Mouse (Mus musculus) limb, embryonic 14.5 days (tissue): ENCODE data around the gene Maats1. TPM values are rescaled to one million over a fixed set of nuclear protein-coding genes. Genes with fewer than 3 reads are reported as not detected.
A peak's percentile ranks its signal among the peaks of the same experiment; 100 is the strongest.

Experiments used
- ATAC-seq: fragments of 200-750 bp; cut with Nextera tagmentation; 2 replicates; pipeline ENCODE4 v1.8.0; 2017; ENCODE audit warnings: low read depth, moderate number of reproducible peaks, moderate TSS enrichment; ENCODE audit not compliant: low FRiP score
- DNase-seq: peaks from one replicate; pipeline ENCODE4 v3.0.0-alpha.2; 2015; ENCODE audit warnings: low spot score
- H3K27ac ChIP-seq: fragments of 300-500 bp; sonication (generic); replicated peaks from 2 replicates; pipeline ENCODE4 v1.5.1; 2014; ENCODE audit warnings: low read depth, mild to moderate bottlenecking, low read length, moderate library complexity, mixed read lengths
- H3K27me3 ChIP-seq: fragments of 300-500 bp; sonication (generic); 2 replicates; pipeline ENCODE4 v1.6.1; 2014; ENCODE audit warnings: low read length, mixed read lengths; ENCODE audit not compliant: control insufficient read depth, insufficient read depth
- H3K36me3 ChIP-seq: fragments of 300-500 bp; sonication (generic); 2 replicates; pipeline ENCODE4 v1.6.1; 2014; ENCODE audit warnings: mild to moderate bottlenecking, low read length, moderate library complexity, mixed read lengths; ENCODE audit not compliant: control insufficient read depth, insufficient read depth
- H3K4me1 ChIP-seq: fragments of 300-500 bp; sonication (generic); 2 replicates; pipeline ENCODE4 v1.6.1; 2014; ENCODE audit warnings: antibody characterized with exemption, low read length, mixed read lengths; ENCODE audit not compliant: control insufficient read depth, insufficient read depth
- H3K4me2 ChIP-seq: fragments of 300-500 bp; sonication (generic); replicated peaks from 2 replicates; pipeline ENCODE4 v1.6.1; 2014; ENCODE audit warnings: low read depth, mild to moderate bottlenecking, low read length, moderate library complexity; ENCODE audit not compliant: severe bottlenecking
- H3K4me3 ChIP-seq: fragments of 300-500 bp; sonication (generic); replicated peaks from 2 replicates; pipeline ENCODE4 v1.5.1; 2014; ENCODE audit warnings: low read length
- H3K9ac ChIP-seq: fragments of 300-500 bp; sonication (generic); 2 replicates; pipeline ENCODE4 v1.6.1; 2014; ENCODE audit warnings: mild to moderate bottlenecking, low read depth, low read length, moderate library complexity; ENCODE audit not compliant: severe bottlenecking
- H3K9me3 ChIP-seq: fragments of 300-500 bp; sonication (generic); 2 replicates; pipeline ENCODE4 v1.6.1; 2016; ENCODE audit warnings: low read length; ENCODE audit not compliant: control insufficient read depth
- POLR2A ChIP-seq: fragments of 200-500 bp; IDR thresholded peaks from 2 replicates; pipeline ENCODE4 v1.8.0; 2012; ENCODE audit warnings: inconsistent platforms, mild to moderate bottlenecking, moderate library complexity, borderline replicate concordance; ENCODE audit not compliant: insufficient read depth, insufficient read length; ENCODE audit errors: extremely low read depth
- WGBS: fragments of 180-500 bp; shearing (Covaris S2); extraction: QIAGEN DNeasy Blood & Tissue Kit; methylation state at CpG from one replicate; pipeline ENCODE4 v1.1.7; 2014; 5-methylcytosine and 5-hydroxymethylcytosine counted together
- polyA plus RNA-seq, 2 experiments: library from polyadenylated mRNA; depleted of rRNA in 1 of 2; stranded (reverse) in 1 of 2; unstranded in 1 of 2; fragments of >200 nt; fragmentation: Nextera tagmentation in 1 of 2; extraction: Ambion mirVana in 1 of 2; gene quantifications; 2 replicates each; pipeline versions ENCODE4 v1.2.1 to v1.2.3; 2012 to 2014

The Maats1 gene
- polyA plus RNA-seq, 2 experiments: 0.10 TPM; not detected in 1

DNA sequence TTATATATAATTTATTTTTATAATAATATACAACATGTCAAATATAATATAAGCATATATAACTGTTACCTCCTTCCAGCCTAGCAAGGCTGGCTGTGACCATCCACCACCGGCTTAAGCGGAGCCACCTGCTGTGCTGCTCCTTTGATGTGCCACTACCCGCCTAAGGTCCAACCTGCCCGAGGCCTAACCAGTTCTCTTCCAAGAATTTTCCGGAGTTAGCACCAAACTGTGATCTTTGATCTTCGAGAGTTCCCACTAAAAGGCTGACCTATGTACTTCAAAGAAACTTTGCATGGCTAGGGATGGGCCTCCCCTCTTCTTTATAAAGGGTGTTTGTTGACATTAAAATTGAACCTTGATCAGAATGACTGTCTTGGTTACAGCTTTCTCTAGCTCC lies 7.5 kb downstream of the Maats1 start:
- no peak for TF ChIP-seq POLR2A
- 14% methylated on average over 6 of the region's 6 CpGs for WGBS
- no peak for DNase-seq

DNA sequence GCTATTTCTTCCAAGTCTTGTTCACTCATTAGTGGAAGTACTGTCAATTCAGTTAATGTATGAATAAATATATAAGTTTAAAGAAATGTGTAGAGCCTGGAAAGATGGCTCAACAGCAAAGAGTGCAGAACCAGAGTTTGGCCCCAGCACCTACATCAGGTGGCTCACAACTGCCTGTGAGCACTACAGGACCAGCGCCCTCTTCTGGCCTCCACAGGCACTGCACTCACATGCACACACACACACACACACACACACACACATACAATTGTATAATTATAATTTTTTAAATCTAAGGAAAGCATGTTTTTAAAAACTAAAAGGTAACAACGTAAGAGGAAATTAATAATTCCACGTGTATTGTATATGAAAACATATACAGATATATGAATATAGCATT lies 12.6 kb downstream of the Maats1 start:
- ATAC-seq (no peak), DNase-seq (no peak)
- no peak for TF ChIP-seq POLR2A
- Histone ChIP-seq H3K4me2 (no peak overlapping the region), H3K27ac (no peak overlapping the region), H3K9me3 (no peaks in the 10 kb centered on the region), H3K4me3 (no peak overlapping the region), H3K27me3 (no peaks in the 10 kb centered on the region), H3K36me3 (no peaks in the 10 kb centered on the region), H3K4me1 (no peaks in the 10 kb centered on the region), H3K9ac (no peak overlapping the region)
- WGBS: 87% methylated on average over 3 of the region's 3 CpGs

More for the DNA sequence above, 7.5 kb downstream of the Maats1 start:
- Histone ChIP-seq H3K27me3 (no peaks in the 10 kb centered on the region), H3K36me3 (no peaks in the 10 kb centered on the region), H3K27ac (no peak overlapping the region), H3K9me3 (no peaks in the 10 kb centered on the region), H3K9ac (no peak overlapping the region), H3K4me3 (no peak overlapping the region), H3K4me1 (no peaks in the 10 kb centered on the region), H3K4me2 (no peak overlapping the region)
- ATAC-seq: no peak

DNA sequence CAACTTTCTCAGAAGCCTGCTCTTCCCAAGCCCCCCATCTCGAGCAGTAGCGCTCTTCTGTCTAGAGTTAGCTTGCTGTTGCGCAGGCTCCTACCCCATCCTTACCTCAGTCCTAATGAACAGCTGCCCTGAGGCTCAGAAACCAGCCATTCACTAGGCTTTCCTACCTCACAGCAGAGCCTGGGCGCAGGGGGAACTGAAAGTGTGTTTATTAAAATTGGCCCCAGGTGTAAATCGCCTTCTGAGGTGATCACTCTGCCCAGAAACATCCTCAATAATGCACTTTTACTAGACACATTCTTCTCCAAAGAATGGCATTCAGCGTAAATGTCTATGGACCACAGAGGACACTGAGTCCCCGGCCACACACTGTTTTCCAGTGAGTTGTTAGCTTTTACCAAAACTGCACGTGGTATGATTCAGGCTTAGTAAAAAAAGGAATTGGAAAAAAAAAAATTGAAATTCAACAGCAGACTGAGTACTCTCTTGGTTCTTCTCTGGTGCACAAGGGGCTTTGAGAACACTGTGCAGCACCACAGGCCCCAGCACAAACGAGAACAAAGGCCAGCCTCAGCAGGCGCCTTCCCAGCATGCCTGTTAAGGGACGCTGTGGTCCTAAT lies 15.1 kb downstream of the Maats1 start:
- no peak for DNase-seq
- Histone ChIP-seq H3K27ac (no peak overlapping the region), H3K4me3 (no peak overlapping the region), H3K36me3 (no peaks in the 10 kb centered on the region), H3K27me3 (no peaks in the 10 kb centered on the region), H3K9ac (no peak overlapping the region), H3K4me1 (no peaks in the 10 kb centered on the region), H3K9me3 (no peaks in the 10 kb centered on the region), H3K4me2 (no peak overlapping the region)
- WGBS: 73% methylated on average over 11 of the region's 11 CpGs
- TF ChIP-seq POLR2A: no peak
- no peak for ATAC-seq

DNA sequence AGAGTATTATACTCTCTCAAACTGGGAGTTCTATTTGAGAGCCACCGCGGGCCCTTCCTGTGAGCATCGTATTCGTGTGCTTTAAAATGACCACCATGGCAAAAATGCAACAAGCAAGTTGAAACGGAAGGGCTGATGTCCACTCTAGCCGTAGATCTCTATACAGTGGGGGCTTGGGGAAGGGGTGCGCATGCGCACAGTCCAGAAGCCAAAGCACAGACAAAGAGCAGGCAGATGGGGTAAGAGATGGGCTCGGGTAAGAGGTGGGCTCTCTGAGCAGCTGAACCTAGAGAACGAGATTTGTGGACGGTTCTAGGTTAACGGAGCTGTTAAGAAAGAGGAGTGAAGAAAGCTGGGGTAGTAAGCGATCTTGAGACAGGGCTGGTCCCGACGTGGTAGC lies 17.6 kb downstream of the Maats1 start:
- Histone ChIP-seq H3K9ac (no peak overlapping the region), H3K9me3 (no peaks in the 10 kb centered on the region), H3K4me3 (no peak overlapping the region), H3K4me1 (no peaks in the 10 kb centered on the region), H3K27me3 (no peaks in the 10 kb centered on the region), H3K27ac (no peak overlapping the region), H3K36me3 (no peaks in the 10 kb centered on the region), H3K4me2 (no peak overlapping the region)
- no peak for DNase-seq
- WGBS: 89% methylated on average over 15 of the region's 15 CpGs
- no peak for TF ChIP-seq POLR2A
- no peak for ATAC-seq

- Histone ChIP-seq H3K36me3 (no peaks in the 10 kb centered on the region), H3K27me3 (no peaks in the 10 kb centered on the region), H3K27ac (no peak overlapping the region), H3K4me1 (no peaks in the 10 kb centered on the region), H3K9me3 (no peaks in the 10 kb centered on the region), H3K9ac (no peak overlapping the region), H3K4me2 (peak overlapping the region; percentile 35), H3K4me3 (0 out of 2 replicates have a peak overlapping the region, but pooled peaks have one; percentile 8)
- WGBS: 38% methylated on average over 17 of the region's 17 CpGs
- TF ChIP-seq POLR2A: no peak
- DNase-seq: peak; percentile 52
- peak; percentile 53; the same call in 1 of the 2 replicates for ATAC-seq
Measured at GRCm38 (mm10) chr16:38321452-38321935, 20.4 kb downstream of the Maats1 start.
